Mouse (Mus musculus): Measurements from ENCODE around the gene Aldh16a1. TPM values are rescaled to one million over a fixed set of nuclear protein-coding genes. Genes with fewer than 3 reads are reported as not detected.
"Not testable (repeated sequence)": the region's sequence is repeated elsewhere in the genome, so short reads cannot be mapped to it uniquely, and the experiment has no call there.

The Aldh16a1 gene
- polyA plus RNA-seq, 1 experiment, result 34.6 TPM

- Histone ChIP-seq H3K4me3 (ENCODE audit: insufficient read depth, poor library complexity, severe bottlenecking) (peak overlapping the region; percentile 95), H3ac (ENCODE audit: control insufficient read depth, insufficient read length, low read depth) (peak overlapping the region; percentile 99), H3K36me3 (ENCODE audit: control insufficient read depth, insufficient read depth) (peaks cover 61% of the 10 kb centered on the region), H3K79me2 (ENCODE audit: control insufficient read depth, insufficient read depth) (peaks cover 65% of the 10 kb centered on the region), H3K79me3 (ENCODE audit: low read depth) (peaks cover 54% of the 10 kb centered on the region), H3K27me3 (ENCODE audit: control insufficient read depth, insufficient read depth, insufficient read length) (no peaks in the 10 kb centered on the region)
- TF ChIP-seq FOSL1 (IDR thresholded peaks at IDR 0.05; ENCODE audit: insufficient read depth, low read length, poor library complexity, severe bottlenecking), result no peak
- TF ChIP-seq MYOD1 (IDR thresholded peaks at IDR 0.05; ENCODE audit: control insufficient read depth, insufficient read length, low read depth), result no peak
- no peak for TF ChIP-seq MAX (IDR thresholded peaks at IDR 0.05)
- TF ChIP-seq CEBPB (IDR thresholded peaks at IDR 0.05; ENCODE audit: low read depth), result no peak
- TF ChIP-seq MYOG (IDR thresholded peaks at IDR 0.05; ENCODE audit: control insufficient read depth, extremely low read depth, insufficient read length), result no peak
- TF ChIP-seq CTCF (IDR thresholded peaks at IDR 0.05; ENCODE audit: control insufficient read depth, insufficient read depth, insufficient read length), result no peak
- no peak for TF ChIP-seq USF1 (IDR thresholded peaks at IDR 0.05; ENCODE audit: low read depth)
Measured at GRCm38 (mm10) chr7:45126147-45126843, 28.1 kb downstream of the Aldh16a1 start.

- H3K4me3 ChIP-seq (ENCODE audit: insufficient read depth, poor library complexity, severe bottlenecking), result peak overlapping the region; percentile 95
- not testable (repeated sequence) for H3K27me3 ChIP-seq (ENCODE audit: control insufficient read depth, insufficient read depth, insufficient read length)
- peaks cover 68% of the 10 kb centered on the region for H3K36me3 ChIP-seq (ENCODE audit: control insufficient read depth, insufficient read depth)
- H3K79me2 ChIP-seq (ENCODE audit: control insufficient read depth, insufficient read depth), result peaks cover 72% of the 10 kb centered on the region
- H3ac ChIP-seq (ENCODE audit: control insufficient read depth, insufficient read length, low read depth), result peak overlapping the region; percentile 99
- H3K79me3 ChIP-seq (ENCODE audit: low read depth), result peaks cover 54% of the 10 kb centered on the region
Measured at GRCm38 (mm10) chr7:45125649-45126048, 28.7 kb downstream of the Aldh16a1 start.

GRCm38 (mm10) chr7:45125144-45125600 is 29.2 kb downstream of the Aldh16a1 start:
- peaks cover 54% of the 10 kb centered on the region for H3K79me3 ChIP-seq (ENCODE audit: low read depth)
- H3K79me2 ChIP-seq (ENCODE audit: control insufficient read depth, insufficient read depth), result peaks cover 72% of the 10 kb centered on the region
- H3ac ChIP-seq (ENCODE audit: control insufficient read depth, insufficient read length, low read depth), result peak overlapping the region; percentile 3
- peaks cover 73% of the 10 kb centered on the region for H3K36me3 ChIP-seq (ENCODE audit: control insufficient read depth, insufficient read depth)
- H3K27me3 ChIP-seq (ENCODE audit: control insufficient read depth, insufficient read depth, insufficient read length), result no peaks in the 10 kb centered on the region
- no peak overlapping the region for H3K4me3 ChIP-seq (ENCODE audit: insufficient read depth, poor library complexity, severe bottlenecking)
- no peak for TF ChIP-seq USF1 (IDR thresholded peaks at IDR 0.05; ENCODE audit: low read depth)
- no peak for TF ChIP-seq FOSL1 (IDR thresholded peaks at IDR 0.05; ENCODE audit: insufficient read depth, low read length, poor library complexity, severe bottlenecking)
- TF ChIP-seq CEBPB (IDR thresholded peaks at IDR 0.05; ENCODE audit: low read depth), result no peak
- no peak for TF ChIP-seq MYOG (IDR thresholded peaks at IDR 0.05; ENCODE audit: control insufficient read depth, extremely low read depth, insufficient read length)
- no peak for TF ChIP-seq MYOD1 (IDR thresholded peaks at IDR 0.05; ENCODE audit: control insufficient read depth, insufficient read length, low read depth)
- no peak for TF ChIP-seq CTCF (IDR thresholded peaks at IDR 0.05; ENCODE audit: control insufficient read depth, insufficient read depth, insufficient read length)
- no peak for TF ChIP-seq MAX (IDR thresholded peaks at IDR 0.05)

- peak; percentile 93 for TF ChIP-seq USF1 (IDR thresholded peaks at IDR 0.05; ENCODE audit: low read depth)
- TF ChIP-seq CEBPB (IDR thresholded peaks at IDR 0.05; ENCODE audit: low read depth), result no peak
- TF ChIP-seq MAX (IDR thresholded peaks at IDR 0.05), result peak; percentile 99
- Histone ChIP-seq H3K79me3 (ENCODE audit: low read depth) (peaks cover 54% of the 10 kb centered on the region), H3ac (ENCODE audit: control insufficient read depth, insufficient read length, low read depth) (peak within 1 kb of the TSS; percentile 99), H3K79me2 (ENCODE audit: control insufficient read depth, insufficient read depth) (peaks cover 72% of the 10 kb centered on the region), H3K36me3 (ENCODE audit: control insufficient read depth, insufficient read depth) (peaks cover 78% of the 10 kb centered on the region), H3K4me3 (ENCODE audit: insufficient read depth, poor library complexity, severe bottlenecking) (peak within 1 kb of the TSS; percentile 95), H3K27me3 (ENCODE audit: control insufficient read depth, insufficient read depth, insufficient read length) (no peaks in the 10 kb centered on the region)
Measured at GRCm38 (mm10) chr7:45124224-45125143, 29.9 kb downstream of the Aldh16a1 start, which contains the start of gene Rps11. Gene Rps11, minus strand, starts transcription at chr7:45124439.

GRCm38 (mm10) chr7:45123186-45123570 is 31.2 kb downstream of the Aldh16a1 start:
- Histone ChIP-seq H3K79me3 (ENCODE audit: low read depth) (peaks cover 52% of the 10 kb centered on the region), H3K36me3 (ENCODE audit: control insufficient read depth, insufficient read depth) (peaks cover 87% of the 10 kb centered on the region), H3K4me3 (ENCODE audit: insufficient read depth, poor library complexity, severe bottlenecking) (peak overlapping the region; percentile 95), H3ac (ENCODE audit: control insufficient read depth, insufficient read length, low read depth) (peak overlapping the region; percentile 99), H3K79me2 (ENCODE audit: control insufficient read depth, insufficient read depth) (peaks cover 68% of the 10 kb centered on the region), H3K27me3 (ENCODE audit: control insufficient read depth, insufficient read depth, insufficient read length) (no peaks in the 10 kb centered on the region)
- TF ChIP-seq FOSL1 (IDR thresholded peaks at IDR 0.05; ENCODE audit: insufficient read depth, low read length, poor library complexity, severe bottlenecking) (no peak), MAX (IDR thresholded peaks at IDR 0.05) (peak; percentile 65)

All from C2C12 (cell line).